Mouse (Mus musculus): Measurements from ENCODE around the gene Plcg2.

GRCm38 (mm10) chr8:117632532-117632931 lies 134.4 kb downstream of the Plcg2 start:
- TF ChIP-seq CTCF (IDR thresholded peaks at IDR 0.05; ENCODE audit: low read depth, low read length), result no peak
- TF ChIP-seq POLR2A (IDR thresholded peaks at IDR 0.05; ENCODE audit: borderline replicate concordance, low read depth, low read length), result no peak
